Mouse (Mus musculus): Measurements from ENCODE around the gene Lins1.

GRCm38 (mm10) chr7:66694467-66694866 lies 4.8 kb downstream of the Lins1 start:
- TF ChIP-seq CTCF (IDR thresholded peaks at IDR 0.05; ENCODE audit: insufficient read depth, low read depth, low read length) (no peak), POLR2A (IDR thresholded peaks at IDR 0.05; ENCODE audit: insufficient read depth, low read depth, low read length) (no peak)
